Mouse (Mus musculus) liver, embryonic 11.5 days (tissue): ENCODE measurements around the gene Dapk1. TPM values are rescaled to one million over a fixed set of nuclear protein-coding genes. Genes with fewer than 3 reads are reported as not detected.

ENCODE experiments used
- ATAC-seq: fragments of 200-750 bp; cut with Nextera tagmentation; replicated peaks from 2 replicates; pipeline ENCODE4 v1.8.0; 2017; ENCODE audit warnings: moderate number of reproducible peaks, mild to moderate bottlenecking, moderate TSS enrichment, moderate library complexity; ENCODE audit not compliant: low FRiP score
- DNase-seq: peaks from one replicate; pipeline ENCODE4 v3.0.0-alpha.2; 2017; ENCODE audit warnings: low spot score
- H3K27ac ChIP-seq: fragments of 300-500 bp; sonication (generic); 2 replicates; pipeline ENCODE4 v1.5.1; 2014; ENCODE audit warnings: mild to moderate bottlenecking, low read depth, low read length, control low read depth
- H3K27me3 ChIP-seq: fragments of 300-500 bp; sonication (generic); replicated peaks from 2 replicates; pipeline ENCODE4 v1.6.1; 2014; ENCODE audit warnings: low read length, mixed read lengths; ENCODE audit not compliant: control insufficient read depth, insufficient read depth
- H3K36me3 ChIP-seq: fragments of 300-500 bp; sonication (generic); 2 replicates; pipeline ENCODE4 v1.6.1; 2014; ENCODE audit warnings: mild to moderate bottlenecking, low read length, moderate library complexity, mixed read lengths; ENCODE audit not compliant: control insufficient read depth, insufficient read depth
- H3K4me1 ChIP-seq: fragments of 300-500 bp; sonication (generic); replicated peaks from 2 replicates; pipeline ENCODE4 v1.6.1; 2014; ENCODE audit warnings: low read length, mixed read lengths; ENCODE audit not compliant: control insufficient read depth, insufficient read depth
- H3K4me2 ChIP-seq: fragments of 300-500 bp; sonication (generic); 2 replicates; pipeline ENCODE4 v1.6.1; 2014; ENCODE audit warnings: mild to moderate bottlenecking, control low read depth, moderate library complexity
- H3K4me3 ChIP-seq: fragments of 300-500 bp; sonication (generic); 2 replicates; pipeline ENCODE4 v1.5.1; 2014; ENCODE audit warnings: low read depth, low read length, control low read depth
- H3K9ac ChIP-seq: fragments of 300-500 bp; sonication (generic); 2 replicates; pipeline ENCODE4 v1.6.1; 2014; ENCODE audit warnings: low read depth, low read length, control low read depth
- H3K9me3 ChIP-seq: fragments of 300-500 bp; sonication (generic); 2 replicates; pipeline ENCODE4 v1.6.1; 2016; ENCODE audit warnings: low read length, inconsistent platforms, mixed read lengths; ENCODE audit not compliant: control insufficient read depth
- WGBS: fragments of 180-500 bp; shearing (Covaris S2); extraction: QIAGEN DNeasy Blood & Tissue Kit; methylation state at CpG from one replicate; pipeline ENCODE4 v1.1.7; 2014; 5-methylcytosine and 5-hydroxymethylcytosine counted together
- polyA plus RNA-seq: library from polyadenylated mRNA; unstranded; fragments of >200 nt; fragmentation: Nextera tagmentation; extraction: Ambion mirVana; gene quantifications from 2 replicates; pipeline ENCODE4 v1.2.1, GENCODE M21; 2014

Gene Dapk1
- 16.4 TPM in 2 replicates for polyA plus RNA-seq

DNA sequence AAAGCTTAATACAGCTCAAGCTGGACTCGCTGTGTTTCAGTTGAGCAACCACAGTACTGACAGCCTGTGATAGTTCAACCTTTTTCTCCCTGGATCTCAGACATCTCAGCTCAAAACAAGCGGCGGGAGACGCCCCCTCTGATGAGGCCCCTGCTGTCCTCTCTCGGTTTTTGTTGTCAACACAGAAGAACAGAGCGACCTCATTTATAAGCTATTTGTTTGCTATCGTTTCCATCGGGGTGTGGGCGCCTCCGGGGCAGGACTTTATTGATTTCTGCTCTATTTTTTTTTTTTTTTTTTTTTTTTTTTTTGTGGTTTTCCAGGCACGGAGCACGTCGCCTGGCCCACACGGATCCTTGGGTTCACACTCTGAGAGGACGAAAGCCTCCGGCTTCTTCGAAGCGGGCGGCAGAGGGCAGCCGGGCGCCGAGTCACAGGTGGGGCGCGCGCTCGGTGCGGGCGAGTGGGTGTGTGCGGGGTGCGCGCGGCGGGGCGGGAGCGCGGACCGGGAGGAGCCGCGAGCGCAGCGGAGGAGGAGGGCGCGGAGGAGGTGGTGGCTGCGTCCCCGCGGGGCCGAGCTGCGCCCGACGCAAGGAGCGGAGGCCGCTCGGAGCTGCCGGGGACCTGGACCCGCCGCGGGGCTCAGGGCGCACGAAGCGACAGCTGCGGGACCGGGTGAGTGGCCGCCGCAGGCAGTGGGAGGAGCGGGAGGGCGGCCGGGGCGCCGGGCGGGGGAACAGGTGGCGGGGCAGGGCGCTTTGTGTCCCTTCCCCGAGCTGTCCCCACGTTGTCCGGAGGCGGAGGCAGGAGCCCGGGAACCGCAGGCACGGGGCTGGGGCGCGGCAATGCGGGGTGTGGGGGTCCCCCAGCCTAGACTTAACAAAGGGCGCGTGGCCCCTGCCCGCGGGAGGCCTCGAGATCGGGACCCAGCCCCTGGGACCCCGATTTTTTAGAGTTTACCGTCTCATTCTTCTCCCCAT is at the start of gene Dapk1:
Gene Dapk1, plus strand, starts transcription at position 512 of the 980 bp plus-strand sequence.
- Histone ChIP-seq H3K27me3 (no peaks in the 10 kb centered on the region), H3K27ac (peak within 1 kb of the TSS; percentile 47), H3K36me3 (0 out of 2 replicates have a peak, but pooled peaks cover 1% of the 10 kb centered on the region), H3K9ac (peak within 1 kb of the TSS; percentile 71), H3K4me2 (peak within 1 kb of the TSS; percentile 94), H3K4me1 (peaks cover 3% of the 10 kb centered on the region; the same call in 1 of the 2 replicates), H3K9me3 (no peaks in the 10 kb centered on the region), H3K4me3 (peak within 1 kb of the TSS; percentile 69)
- WGBS: under 1% methylated on average over 87 of the region's 90 CpGs
- ATAC-seq (peak; percentile 82), DNase-seq (peak; percentile 82)

DNA sequence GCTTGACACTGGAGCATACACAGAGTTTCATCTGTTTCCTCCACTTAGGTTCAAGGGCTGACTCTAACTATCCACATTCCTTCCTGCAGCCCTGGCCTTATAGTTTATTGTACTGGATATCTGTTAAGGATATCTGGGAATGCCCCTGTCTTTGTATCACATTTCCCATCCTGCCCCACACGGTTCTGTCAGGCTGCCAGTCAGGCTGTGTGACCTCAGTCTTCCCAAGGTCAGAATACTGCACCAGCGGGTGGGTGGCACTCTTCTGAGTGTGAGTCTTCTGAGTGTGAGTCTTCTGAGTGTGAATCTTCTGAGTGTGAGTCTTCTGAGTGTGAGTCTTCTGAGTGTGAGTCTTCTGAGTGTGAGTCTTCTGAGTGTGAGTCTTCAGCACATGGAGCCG is 48.4 kb upstream of the Dapk1 start:
- 74% methylated on average over 3 of the region's 3 CpGs for WGBS
- Histone ChIP-seq H3K36me3 (no peaks in the 10 kb centered on the region), H3K9me3 (no peaks in the 10 kb centered on the region), H3K27me3 (no peaks in the 10 kb centered on the region), H3K4me2 (no peak overlapping the region), H3K9ac (no peak overlapping the region), H3K4me3 (no peak overlapping the region), H3K4me1 (0 out of 2 replicates have a peak, but pooled peaks cover 3% of the 10 kb centered on the region), H3K27ac (no peak overlapping the region)
- ATAC-seq (no peak), DNase-seq (no peak)

DNA sequence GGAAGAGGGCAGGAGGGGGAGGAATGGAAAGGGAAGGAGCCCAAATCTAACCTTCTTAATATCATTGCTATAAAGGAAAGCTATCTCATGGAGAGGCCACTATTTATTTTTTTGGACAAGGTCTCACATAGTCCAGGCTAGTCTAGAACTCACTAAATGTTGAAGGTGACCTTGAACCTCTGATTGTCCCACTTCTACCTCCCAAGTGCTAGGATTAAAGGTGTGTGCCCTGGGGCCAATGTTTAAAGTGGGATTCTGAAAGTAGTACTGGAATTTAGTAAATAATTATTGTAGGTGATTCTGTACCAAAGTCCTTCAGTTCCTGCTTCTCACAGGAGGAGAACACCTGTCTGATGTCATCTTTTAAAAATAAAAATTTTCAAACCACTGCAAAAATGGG is 45.3 kb upstream of the Dapk1 start:
- Histone ChIP-seq H3K9me3 (no peaks in the 10 kb centered on the region), H3K27ac (no peak overlapping the region), H3K4me2 (no peak overlapping the region), H3K9ac (no peak overlapping the region), H3K27me3 (no peaks in the 10 kb centered on the region), H3K4me3 (no peak overlapping the region), H3K36me3 (no peaks in the 10 kb centered on the region), H3K4me1 (0 out of 2 replicates have a peak, but pooled peaks cover 3% of the 10 kb centered on the region)
- ATAC-seq (no peak), DNase-seq (no peak)

DNA sequence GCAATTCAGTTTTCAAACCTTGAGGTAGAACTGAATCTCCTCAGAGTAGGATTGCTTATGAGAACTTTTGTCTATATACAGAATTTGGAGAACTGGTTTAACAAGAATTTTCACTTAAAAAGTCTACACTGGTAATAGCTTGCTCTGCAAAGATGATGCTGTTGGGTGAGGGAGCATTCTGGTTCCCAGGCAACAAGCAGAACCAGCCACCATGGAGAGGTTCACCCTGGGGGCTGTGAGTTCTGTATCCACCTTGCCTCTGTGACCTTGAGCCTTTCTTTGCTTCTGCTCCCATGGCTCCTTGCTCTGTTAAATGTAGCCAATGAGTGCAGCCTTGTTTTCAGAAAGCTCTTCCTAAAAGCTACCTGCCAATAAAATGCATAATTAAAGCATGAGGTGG is 44.8 kb upstream of the Dapk1 start:
- no peak for DNase-seq
- no peaks in the 10 kb centered on the region for H3K9me3 ChIP-seq

DNA sequence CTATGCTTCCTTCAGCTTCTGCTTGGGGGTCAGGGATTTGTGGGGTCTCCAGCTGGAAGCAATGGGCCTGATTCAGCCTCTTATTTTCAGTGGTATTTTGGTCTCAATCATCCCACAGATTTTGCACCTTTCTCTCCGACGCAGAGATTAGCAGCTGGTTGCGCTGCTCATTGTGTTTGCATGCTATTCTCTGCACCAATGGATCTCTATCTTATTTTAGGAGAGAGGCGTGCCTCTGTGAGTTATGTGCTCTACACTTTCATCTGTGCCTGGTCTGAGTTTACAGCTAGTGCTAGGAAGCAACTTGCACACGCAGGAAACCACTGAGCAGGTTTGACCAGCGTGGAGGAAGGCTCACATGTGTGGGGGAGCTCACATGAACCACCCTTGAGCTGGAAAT is 37.4 kb upstream of the Dapk1 start:
- H3K27me3 ChIP-seq: no peaks in the 10 kb centered on the region
- ATAC-seq (no peak), DNase-seq (no peak)
- H3K4me2 ChIP-seq: no peak overlapping the region
- H3K4me1 ChIP-seq: no peaks in the 10 kb centered on the region
- 64% methylated on average over 6 of the region's 6 CpGs for WGBS
- no peaks in the 10 kb centered on the region for H3K9me3 ChIP-seq
- no peak overlapping the region for H3K27ac ChIP-seq
- H3K4me3 ChIP-seq: no peak overlapping the region
- no peaks in the 10 kb centered on the region for H3K36me3 ChIP-seq
- no peak overlapping the region for H3K9ac ChIP-seq

More for the DNA sequence above, 44.8 kb upstream of the Dapk1 start:
- no peak overlapping the region for H3K4me2 ChIP-seq
- H3K27me3 ChIP-seq: no peaks in the 10 kb centered on the region
- ATAC-seq: no peak
- H3K4me3 ChIP-seq: no peak overlapping the region
- no peak overlapping the region for H3K9ac ChIP-seq
- no peaks in the 10 kb centered on the region for H3K36me3 ChIP-seq
- no peak overlapping the region for H3K27ac ChIP-seq
- 0 out of 2 replicates have a peak, but pooled peaks cover 3% of the 10 kb centered on the region for H3K4me1 ChIP-seq

DNA sequence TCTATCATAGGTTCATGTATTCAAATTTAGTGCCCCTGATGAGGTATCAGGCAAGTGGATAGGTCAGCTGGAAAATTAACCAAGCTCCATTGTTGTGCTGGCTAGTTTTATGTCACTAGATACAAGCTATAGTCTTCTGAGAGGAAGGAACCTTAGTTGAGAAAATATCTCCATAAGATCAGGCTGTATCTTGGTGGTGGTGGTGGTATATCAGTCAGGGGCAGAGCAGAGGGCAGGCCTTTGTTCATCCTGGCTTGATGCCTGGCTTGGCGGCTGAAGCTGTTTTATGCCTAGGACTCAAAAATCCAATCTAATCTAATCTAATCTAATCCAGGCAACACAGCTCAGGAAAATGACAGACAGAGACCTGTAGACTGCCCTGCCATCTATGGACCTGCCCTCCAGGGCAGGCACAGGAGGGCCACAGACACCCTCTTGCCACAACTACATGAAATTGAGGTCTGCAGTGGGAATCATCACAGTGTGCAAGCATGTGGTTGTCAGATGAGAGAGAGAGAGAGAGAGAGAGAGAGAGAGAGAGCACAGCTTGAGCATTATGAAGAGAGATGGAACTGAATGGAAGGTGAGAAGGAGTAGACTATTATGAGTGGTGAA is 32.7 kb upstream of the Dapk1 start:
- Histone ChIP-seq H3K4me1 (no peaks in the 10 kb centered on the region), H3K36me3 (no peaks in the 10 kb centered on the region), H3K4me3 (no peak overlapping the region), H3K9ac (no peak overlapping the region), H3K27me3 (no peaks in the 10 kb centered on the region), H3K27ac (no peak overlapping the region), H3K9me3 (no peaks in the 10 kb centered on the region; the same call in 1 of the 2 replicates), H3K4me2 (no peak overlapping the region)
- DNase-seq (no peak), ATAC-seq (no peak)
- WGBS: 97% methylated on average over 1 of the region's 1 CpGs

DNA sequence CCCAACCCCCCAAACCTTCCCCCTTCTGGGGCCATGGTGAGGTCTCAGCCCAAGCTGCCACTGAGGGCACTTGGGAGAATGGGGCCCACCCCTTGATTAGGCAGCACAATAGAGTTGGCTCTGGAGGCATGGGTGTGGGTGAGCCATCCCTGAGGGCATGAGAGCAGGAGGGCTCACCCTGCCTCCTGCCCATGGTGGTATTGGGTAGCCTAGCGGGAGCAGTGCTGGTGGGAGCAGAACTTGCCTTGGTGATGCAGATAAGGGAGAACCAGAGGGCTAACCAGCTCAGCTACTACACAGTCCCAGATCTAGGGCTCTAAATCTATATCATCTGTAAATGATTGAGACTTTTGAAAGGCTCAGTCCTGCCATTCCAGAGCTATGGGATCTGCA is 32.2 kb upstream of the Dapk1 start:
- H3K4me2 ChIP-seq: no peak overlapping the region
- no peaks in the 10 kb centered on the region for H3K36me3 ChIP-seq
- H3K4me1 ChIP-seq: no peaks in the 10 kb centered on the region
- no peak overlapping the region for H3K27ac ChIP-seq
- no peaks in the 10 kb centered on the region for H3K27me3 ChIP-seq
- DNase-seq: no peak
- 88% methylated on average over 1 of the region's 1 CpGs for WGBS
- H3K9me3 ChIP-seq: no peaks in the 10 kb centered on the region; the same call in 1 of the 2 replicates
- ATAC-seq: no peak
- H3K4me3 ChIP-seq: no peak overlapping the region
- H3K9ac ChIP-seq: no peak overlapping the region

DNA sequence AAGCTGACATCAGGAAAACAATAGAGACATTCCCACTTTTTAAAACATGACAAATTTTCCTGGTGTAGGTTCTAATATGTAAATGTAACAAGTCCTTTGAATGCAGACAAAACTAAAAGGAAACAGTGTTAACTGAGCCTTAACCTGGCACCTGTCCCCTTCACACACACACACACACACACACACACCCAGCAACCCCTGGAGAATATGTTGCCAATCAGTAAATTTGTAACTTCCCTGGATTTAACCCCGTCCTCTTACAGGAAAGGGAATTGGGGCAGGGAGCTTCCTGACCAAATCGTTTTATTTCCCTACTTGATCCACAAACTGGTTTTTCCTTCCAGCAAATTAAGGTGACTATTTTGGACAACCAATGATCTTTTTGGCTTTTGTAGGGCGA is 28.2 kb upstream of the Dapk1 start:
- Histone ChIP-seq H3K4me2 (no peak overlapping the region), H3K4me3 (no peak overlapping the region), H3K9me3 (no peaks in the 10 kb centered on the region; the same call in 1 of the 2 replicates), H3K27me3 (no peaks in the 10 kb centered on the region), H3K4me1 (no peaks in the 10 kb centered on the region), H3K36me3 (no peaks in the 10 kb centered on the region), H3K9ac (no peak overlapping the region), H3K27ac (no peak overlapping the region)
- DNase-seq (no peak), ATAC-seq (no peak)
- WGBS: 70% methylated on average over 3 of the region's 3 CpGs
